Mouse (Mus musculus) ZHBTc4 (cell line): ENCODE measurements around the gene Ncoa3.
A peak's percentile ranks its signal among the peaks of the same experiment; 100 is the strongest.
"Not testable (repeated sequence)": the region's sequence is repeated elsewhere in the genome, so short reads cannot be mapped to it uniquely, and the experiment has no call there.

Experiments used
- DNase-seq: peaks from one replicate; pipeline ENCODE4 v3.0.0-alpha.2; 2011; ENCODE audit warnings: low read depth, low spot score

The Ncoa3 gene

GRCm38 (mm10) chr2:165992270-165993172 lies at the start of gene Ncoa3:
Ncoa3 (plus strand) TSS chr2:165992636.
- peak; percentile 99 for DNase-seq

DNA sequence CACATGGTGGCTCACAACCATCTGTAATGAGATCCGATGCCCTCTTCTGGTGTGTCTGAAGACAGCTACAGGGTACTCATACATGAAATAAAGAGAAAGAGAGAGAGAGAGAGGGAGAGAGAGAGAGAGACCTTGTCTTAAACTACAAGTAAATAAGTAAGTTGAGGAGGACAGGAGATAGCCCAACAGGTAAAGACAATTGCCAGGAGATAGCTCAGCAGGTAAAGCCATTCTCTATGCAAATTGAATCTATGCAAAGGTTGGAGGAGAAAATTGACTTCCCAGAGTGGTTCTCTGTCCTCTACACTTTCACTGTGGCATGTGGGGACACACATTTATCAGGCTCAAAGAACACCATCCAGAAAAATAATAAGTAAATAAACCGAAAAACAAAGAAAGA lies 49.3 kb upstream of the Ncoa3 start:
- DNase-seq = no peak

GRCm38 (mm10) chr2:165944576-165945351 lies 47.7 kb upstream of the Ncoa3 start:
- DNase-seq = peak; percentile 60

- no peak for DNase-seq
Measured at GRCm38 (mm10) chr2:165946046-165946564, 46.3 kb upstream of the Ncoa3 start.

- DNase-seq = no peak
Measured at GRCm38 (mm10) chr2:165948007-165948406, 44.4 kb upstream of the Ncoa3 start.

GRCm38 (mm10) chr2:165948785-165949184 lies 43.7 kb upstream of the Ncoa3 start:
- DNase-seq = not testable (repeated sequence)

GRCm38 (mm10) chr2:165949719-165950118 lies 42.7 kb upstream of the Ncoa3 start:
- no peak for DNase-seq

GRCm38 (mm10) chr2:165951432-165952068 lies 40.9 kb upstream of the Ncoa3 start:
- DNase-seq = no peak

GRCm38 (mm10) chr2:165954872-165955271 lies 37.6 kb upstream of the Ncoa3 start:
- DNase-seq = no peak

DNA sequence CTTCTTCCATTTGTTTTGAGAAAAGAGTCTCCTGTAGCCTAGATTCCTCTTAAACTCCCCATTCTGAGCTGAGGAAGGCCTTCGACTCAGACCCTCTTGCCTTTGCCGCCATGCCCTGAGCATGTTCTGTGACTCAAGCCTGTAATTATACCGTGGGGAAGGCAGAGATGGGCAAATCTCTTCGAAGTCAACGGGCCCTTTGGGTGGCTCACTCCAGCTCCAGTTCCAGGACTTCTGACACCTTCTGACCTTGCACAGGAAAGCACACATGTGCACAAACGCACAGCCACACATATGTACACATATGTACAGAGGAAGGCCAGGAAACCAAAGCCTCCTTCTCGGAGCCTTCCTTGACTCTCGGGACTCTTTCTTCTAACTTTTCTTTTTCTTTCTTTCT lies 37.0 kb upstream of the Ncoa3 start:
- no peak for DNase-seq

- DNase-seq = no peak
Measured at GRCm38 (mm10) chr2:165956096-165956740, 36.2 kb upstream of the Ncoa3 start.

- DNase-seq = no peak
Measured at GRCm38 (mm10) chr2:165957257-165957828, 35.1 kb upstream of the Ncoa3 start.

GRCm38 (mm10) chr2:165958556-165958955 lies 33.9 kb upstream of the Ncoa3 start:
- no peak for DNase-seq

GRCm38 (mm10) chr2:165960695-165961094 lies 31.7 kb upstream of the Ncoa3 start:
- DNase-seq = no peak

GRCm38 (mm10) chr2:165962824-165963223 lies 29.6 kb upstream of the Ncoa3 start:
- DNase-seq = no peak

DNA sequence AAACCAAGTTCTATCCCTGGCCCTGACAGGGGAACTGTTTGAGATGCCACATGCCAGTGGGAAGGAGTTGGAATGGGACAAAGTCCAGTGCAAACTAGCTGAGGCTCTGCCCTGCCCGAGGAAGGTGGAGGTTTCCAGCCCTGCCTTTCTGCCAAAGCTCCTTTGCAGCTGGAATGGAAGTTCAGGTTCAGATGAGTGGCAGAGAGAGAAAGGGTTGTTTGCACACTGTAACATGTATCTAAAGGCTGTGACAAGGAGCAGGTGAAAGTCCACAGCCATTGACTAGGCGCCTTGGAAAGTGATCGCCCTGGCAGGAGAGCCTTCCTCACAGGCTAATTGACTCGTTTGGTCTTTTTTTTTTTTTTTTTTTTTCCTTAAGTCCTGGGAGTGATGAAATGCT lies 28.3 kb upstream of the Ncoa3 start:
- DNase-seq = no peak

- DNase-seq = peak; percentile 74
Measured at GRCm38 (mm10) chr2:165967076-165967475, 25.4 kb upstream of the Ncoa3 start.

GRCm38 (mm10) chr2:165967823-165968555 lies 24.4 kb upstream of the Ncoa3 start:
- DNase-seq = peak; percentile 89

DNA sequence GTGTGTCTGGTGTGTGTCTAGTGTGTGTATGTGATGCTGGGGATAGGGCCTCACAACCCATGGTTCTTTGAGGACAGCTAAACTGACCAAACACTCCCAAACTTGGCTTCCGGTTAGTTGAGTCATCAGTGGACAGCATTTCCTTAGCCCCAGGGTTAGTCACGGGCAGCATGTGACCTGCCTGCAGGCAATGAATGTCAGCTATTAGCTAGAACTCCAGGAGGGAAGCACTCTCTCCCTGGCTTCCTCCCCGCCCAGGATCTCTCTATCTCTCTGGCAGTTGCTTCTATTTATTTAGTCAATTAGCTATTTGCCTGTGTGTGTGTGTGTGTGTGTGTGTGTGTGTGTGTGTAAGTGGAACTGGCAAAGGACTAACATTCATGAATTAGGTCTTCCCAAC lies 23.6 kb upstream of the Ncoa3 start:
- peak; percentile 95 for DNase-seq

DNA sequence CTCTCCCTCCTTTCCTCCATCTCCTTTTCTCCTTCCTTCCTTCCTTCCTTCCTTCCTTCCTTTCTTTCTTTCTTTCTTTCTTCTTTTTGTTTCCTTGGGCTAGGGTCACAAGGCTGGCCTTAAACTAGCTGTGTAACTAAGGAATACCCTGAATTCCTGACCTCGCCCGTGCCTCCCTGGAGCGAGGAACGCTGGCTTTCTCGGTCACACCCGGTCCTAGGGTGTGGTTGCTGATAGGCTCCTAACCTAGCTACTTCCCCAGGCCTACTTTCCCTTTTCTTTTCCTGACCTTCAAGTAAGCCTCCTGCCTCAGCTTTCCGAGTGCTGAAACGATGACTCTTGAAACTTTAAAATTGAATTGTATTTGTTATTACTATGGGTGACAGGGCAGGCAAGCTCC lies 23.0 kb upstream of the Ncoa3 start:
- peak; percentile 99 for DNase-seq
